Mouse (Mus musculus) limb, embryonic 10.5 days (tissue): ENCODE results near the gene Cdh20. TPM values are rescaled to one million over a fixed set of nuclear protein-coding genes. Genes with fewer than 3 reads are reported as not detected.
"Not testable (repeated sequence)": the region's sequence is repeated elsewhere in the genome, so short reads cannot be mapped to it uniquely, and the experiment has no call there.

Experiments used
- DNase-seq: peaks from one replicate; pipeline ENCODE4 v3.0.0-alpha.2; 2017; ENCODE audit warnings: low spot score
- H3K27ac ChIP-seq: fragments of 300-500 bp; sonication (generic); 2 replicates; pipeline ENCODE4 v1.5.1; 2016; ENCODE audit warnings: mild to moderate bottlenecking
- H3K27me3 ChIP-seq: fragments of 300-500 bp; sonication (generic); 2 replicates; pipeline ENCODE4 v1.6.1; 2016; ENCODE audit warnings: low read depth, mild to moderate bottlenecking; ENCODE audit not compliant: poor library complexity, severe bottlenecking
- H3K36me3 ChIP-seq: fragments of 300-500 bp; sonication (generic); 2 replicates; pipeline ENCODE4 v1.6.1; 2016; ENCODE audit warnings: mild to moderate bottlenecking, moderate library complexity
- H3K4me1 ChIP-seq: fragments of 300-500 bp; sonication (generic); 2 replicates; pipeline ENCODE4 v1.6.1; 2016
- H3K4me3 ChIP-seq: fragments of 300-500 bp; sonication (generic); 2 replicates; pipeline ENCODE4 v1.5.1; 2016; ENCODE audit warnings: mild to moderate bottlenecking, moderate library complexity
- H3K9me3 ChIP-seq: fragments of 300-500 bp; sonication (generic); replicated peaks from 2 replicates; pipeline ENCODE4 v1.6.1; 2016; ENCODE audit warnings: mild to moderate bottlenecking
- WGBS: fragments of 180-500 bp; shearing (Covaris S2); methylation state at CpG from one replicate; pipeline ENCODE4 v1.1.7; 2016; 5-methylcytosine and 5-hydroxymethylcytosine counted together
- polyA plus RNA-seq: library from polyadenylated mRNA; unstranded; fragments of >200 nt; fragmentation: Nextera tagmentation; extraction: Ambion mirVana; gene quantifications from 2 replicates; pipeline ENCODE4 v1.2.1, GENCODE M21; 2016

Gene Cdh20
- polyA plus RNA-seq, 1 experiment from 2014 or later = 0.18 TPM

DNA sequence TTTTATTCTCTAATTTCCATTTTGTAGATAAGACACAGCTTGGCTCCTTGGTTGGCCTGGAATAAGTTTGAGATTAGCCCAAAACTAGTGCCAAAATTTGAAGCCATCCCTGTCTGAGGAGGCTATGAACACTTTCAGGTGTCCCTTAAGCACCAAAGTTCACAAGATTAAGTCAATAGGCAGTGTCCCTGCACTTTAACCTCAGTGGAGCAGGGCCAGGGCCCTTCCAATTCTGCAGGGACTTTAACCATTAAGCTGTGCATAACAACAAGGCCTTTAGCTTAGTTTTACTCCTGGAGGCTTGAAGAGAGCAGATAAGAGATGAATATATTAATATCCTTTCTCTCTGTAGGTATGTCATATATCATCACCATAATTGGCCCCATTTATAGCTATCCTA, 170.8 kb downstream of the Cdh20 start:
- Histone ChIP-seq H3K9me3 (no peaks in the 10 kb centered on the region), H3K27me3 (no peaks in the 10 kb centered on the region)
- DNase-seq = no peak

DNA sequence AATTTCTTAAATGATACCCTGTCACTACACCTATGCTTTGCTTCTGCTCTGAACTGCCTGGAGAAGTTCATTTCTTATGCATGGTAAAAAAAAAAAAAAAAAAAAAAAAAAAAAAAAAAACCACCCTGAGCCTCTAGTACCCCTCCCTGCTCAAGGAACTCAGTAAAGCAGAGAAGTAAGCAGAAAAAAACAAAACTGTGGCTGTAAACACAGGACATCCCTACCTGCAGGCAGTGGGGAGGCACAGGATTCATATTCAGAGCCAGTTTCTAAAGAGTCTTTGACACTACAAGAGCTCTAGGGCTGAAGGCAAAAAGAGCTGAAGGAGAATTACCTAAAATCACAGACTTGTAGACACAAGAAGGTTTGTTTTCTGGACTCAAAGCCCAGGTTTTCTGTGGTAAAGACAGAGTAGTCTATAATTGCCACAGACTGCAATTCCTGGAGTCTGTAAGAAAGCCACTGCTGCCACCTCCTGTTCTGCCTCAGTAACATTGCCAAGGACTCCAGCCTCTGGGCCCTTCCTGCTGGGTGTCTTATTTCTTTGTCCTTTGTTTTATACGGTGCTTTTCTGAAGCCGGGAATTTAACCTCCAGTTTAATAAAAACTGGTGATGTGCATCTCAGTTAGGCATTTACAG, 176.3 kb downstream of the Cdh20 start:
- Histone ChIP-seq H3K4me3 (no peak overlapping the region), H3K27me3 (no peaks in the 10 kb centered on the region), H3K36me3 (no peaks in the 10 kb centered on the region), H3K9me3 (no peaks in the 10 kb centered on the region), H3K27ac (no peak overlapping the region), H3K4me1 (no peaks in the 10 kb centered on the region)
- 35% methylated on average over 2 of the region's 2 CpGs for WGBS
- peak; percentile 57 for DNase-seq

More for the DNA sequence above, 170.8 kb downstream of the Cdh20 start:
- Histone ChIP-seq H3K36me3 (no peaks in the 10 kb centered on the region), H3K4me3 (no peak overlapping the region), H3K27ac (no peak overlapping the region), H3K4me1 (no peaks in the 10 kb centered on the region)

DNA sequence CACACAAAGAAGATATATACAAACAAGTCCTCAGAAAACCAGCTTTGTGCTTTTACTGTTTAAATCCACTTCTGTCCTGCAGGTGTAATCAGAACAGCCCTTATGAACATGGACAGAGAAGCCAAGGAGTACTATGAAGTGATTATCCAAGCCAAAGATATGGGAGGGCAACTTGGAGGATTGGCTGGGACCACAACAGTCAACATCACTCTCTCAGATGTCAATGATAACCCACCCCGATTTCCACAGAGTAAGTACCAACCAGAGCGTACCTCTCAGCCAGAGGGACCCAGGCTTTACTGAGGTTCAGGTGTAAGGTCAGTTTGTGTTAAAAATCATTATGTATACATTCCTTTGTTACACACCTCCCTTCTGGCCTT, 176.8 kb downstream of the Cdh20 start:
- Histone ChIP-seq H3K27ac (no peak overlapping the region), H3K4me1 (no peaks in the 10 kb centered on the region), H3K36me3 (no peaks in the 10 kb centered on the region), H3K27me3 (no peaks in the 10 kb centered on the region), H3K4me3 (no peak overlapping the region), H3K9me3 (no peaks in the 10 kb centered on the region)
- 96% methylated on average over 2 of the region's 2 CpGs for WGBS
- DNase-seq = no peak

- 94% methylated on average over 2 of the region's 2 CpGs for WGBS
- H3K36me3 ChIP-seq, H3K27me3 ChIP-seq, H3K27ac ChIP-seq, H3K4me3 ChIP-seq, H3K4me1 ChIP-seq, DNase-seq, H3K9me3 ChIP-seq: not testable (repeated sequence)
Measured at GRCm38 (mm10) chr1:104949640-104950039, 181.3 kb downstream of the Cdh20 start.

DNA sequence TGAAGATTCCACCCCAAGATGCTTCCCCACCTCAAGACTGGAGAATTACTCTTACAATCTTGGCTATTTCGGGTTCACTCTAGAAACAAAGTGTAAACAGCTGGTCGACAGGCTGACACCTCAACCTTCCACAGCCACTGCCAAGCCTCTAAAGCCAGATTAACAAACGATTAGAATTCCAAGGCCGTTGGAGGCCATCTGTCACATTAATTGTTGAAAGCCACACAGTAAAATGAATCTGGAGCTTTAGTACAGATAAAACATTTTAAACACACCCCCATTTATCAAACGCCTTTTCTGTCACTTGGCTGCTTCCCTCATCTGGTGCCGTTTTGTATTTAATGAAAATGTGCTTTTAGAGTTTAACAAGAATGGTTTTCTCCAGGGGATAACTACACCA, 188.7 kb downstream of the Cdh20 start:
- WGBS = 21% methylated on average over 6 of the region's 6 CpGs
- DNase-seq = no peak
- Histone ChIP-seq H3K27me3 (no peaks in the 10 kb centered on the region), H3K4me1 (peaks cover 3% of the 10 kb centered on the region; the same call in 1 of the 2 replicates), H3K36me3 (no peaks in the 10 kb centered on the region), H3K4me3 (no peak overlapping the region), H3K27ac (no peak overlapping the region), H3K9me3 (no peaks in the 10 kb centered on the region)

DNA sequence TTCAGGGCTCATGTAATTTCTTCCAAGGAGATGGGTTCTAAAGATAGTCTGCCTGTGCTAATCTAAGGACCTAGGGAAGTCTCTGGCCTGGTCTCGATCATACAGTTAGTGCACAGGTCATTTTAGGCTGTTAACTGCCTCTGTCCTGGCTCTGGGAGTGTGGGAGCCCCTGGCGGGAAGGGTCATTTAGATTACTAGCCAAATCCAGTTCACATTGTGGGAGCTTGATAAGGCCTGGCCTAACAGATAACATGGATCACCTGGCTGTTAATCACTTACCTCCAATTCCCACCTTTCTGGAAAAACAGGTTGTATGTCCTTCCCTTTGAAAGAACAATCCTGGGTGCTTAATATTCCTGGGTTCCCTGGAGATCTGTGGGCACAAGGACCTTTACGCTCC, 193.3 kb downstream of the Cdh20 start:
- H3K9me3 ChIP-seq = no peaks in the 10 kb centered on the region
- no peak for DNase-seq
- peaks cover 3% of the 10 kb centered on the region; the same call in 1 of the 2 replicates for H3K4me1 ChIP-seq
- no peaks in the 10 kb centered on the region for H3K27me3 ChIP-seq
- H3K27ac ChIP-seq = no peak overlapping the region
- 86% methylated on average over 3 of the region's 3 CpGs for WGBS
- no peak overlapping the region for H3K4me3 ChIP-seq
- no peaks in the 10 kb centered on the region for H3K36me3 ChIP-seq

DNA sequence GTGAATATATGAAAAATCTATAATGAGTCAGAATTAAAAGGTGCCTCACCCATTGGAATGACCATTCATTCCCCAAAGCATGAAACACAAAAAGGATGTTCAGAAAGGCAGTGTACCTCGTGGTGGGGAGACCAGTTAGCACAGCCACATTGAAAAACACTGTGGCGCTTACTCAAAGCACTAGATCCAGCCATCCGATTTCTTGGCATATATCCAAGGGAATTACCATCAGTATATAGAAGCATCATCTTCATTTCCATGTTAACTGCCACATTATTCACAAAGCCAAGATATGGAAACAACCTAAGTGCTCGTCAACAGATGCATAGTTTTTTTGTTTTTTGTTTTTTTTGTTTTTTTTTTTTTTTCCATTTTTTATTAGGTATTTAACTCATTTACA, 193.9 kb downstream of the Cdh20 start:
- Histone ChIP-seq H3K4me3 (no peak overlapping the region), H3K27ac (no peak overlapping the region), H3K9me3 (no peaks in the 10 kb centered on the region), H3K36me3 (no peaks in the 10 kb centered on the region), H3K27me3 (no peaks in the 10 kb centered on the region), H3K4me1 (no peaks in the 10 kb centered on the region)
- 93% methylated on average over 4 of the region's 4 CpGs for WGBS
- no peak for DNase-seq

DNA sequence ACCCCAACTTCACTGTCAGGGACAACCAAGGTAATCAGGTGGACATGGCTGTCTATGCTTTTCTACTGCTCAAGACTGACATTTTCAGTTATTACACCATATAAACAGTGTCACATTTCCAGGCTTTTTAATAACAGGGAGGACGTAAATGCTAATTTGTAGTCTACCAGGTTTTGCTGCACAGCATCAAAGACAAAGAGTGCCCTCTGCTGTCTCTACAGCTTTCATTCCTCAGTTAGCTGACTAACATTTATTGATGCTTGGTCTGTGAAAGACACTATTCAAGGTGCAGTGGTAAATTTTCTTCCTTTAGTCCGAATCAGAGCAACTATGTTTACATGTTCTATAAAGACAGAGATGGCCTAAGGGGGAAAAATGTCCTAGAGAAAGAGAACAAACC, 210.7 kb downstream of the Cdh20 start:
- Histone ChIP-seq H3K36me3 (no peaks in the 10 kb centered on the region), H3K9me3 (no peaks in the 10 kb centered on the region), H3K4me3 (no peak overlapping the region), H3K27ac (no peak overlapping the region), H3K4me1 (0 out of 2 replicates have a peak, but pooled peaks cover 3% of the 10 kb centered on the region), H3K27me3 (no peaks in the 10 kb centered on the region)
- WGBS = 63% methylated on average over 2 of the region's 2 CpGs
- DNase-seq = no peak

GRCm38 (mm10) chr1:104980273-104980672, 211.9 kb downstream of the Cdh20 start:
- WGBS = 79% methylated on average over 1 of the region's 1 CpGs
- H3K27me3 ChIP-seq = no peaks in the 10 kb centered on the region
- no peak overlapping the region for H3K27ac ChIP-seq
- no peak for DNase-seq
- H3K36me3 ChIP-seq = no peaks in the 10 kb centered on the region
- H3K4me1 ChIP-seq = 0 out of 2 replicates have a peak, but pooled peaks cover 3% of the 10 kb centered on the region
- no peak overlapping the region for H3K4me3 ChIP-seq
- H3K9me3 ChIP-seq = no peaks in the 10 kb centered on the region

- 36% methylated on average over 5 of the region's 5 CpGs for WGBS
- no peaks in the 10 kb centered on the region for H3K36me3 ChIP-seq
- H3K4me1 ChIP-seq = 0 out of 2 replicates have a peak, but pooled peaks cover 2% of the 10 kb centered on the region
- no peaks in the 10 kb centered on the region for H3K9me3 ChIP-seq
- DNase-seq = no peak
- H3K27me3 ChIP-seq = no peaks in the 10 kb centered on the region
- H3K27ac ChIP-seq = no peak overlapping the region
- no peak overlapping the region for H3K4me3 ChIP-seq
Measured at GRCm38 (mm10) chr1:104986222-104986973, 218.1 kb downstream of the Cdh20 start.

DNA sequence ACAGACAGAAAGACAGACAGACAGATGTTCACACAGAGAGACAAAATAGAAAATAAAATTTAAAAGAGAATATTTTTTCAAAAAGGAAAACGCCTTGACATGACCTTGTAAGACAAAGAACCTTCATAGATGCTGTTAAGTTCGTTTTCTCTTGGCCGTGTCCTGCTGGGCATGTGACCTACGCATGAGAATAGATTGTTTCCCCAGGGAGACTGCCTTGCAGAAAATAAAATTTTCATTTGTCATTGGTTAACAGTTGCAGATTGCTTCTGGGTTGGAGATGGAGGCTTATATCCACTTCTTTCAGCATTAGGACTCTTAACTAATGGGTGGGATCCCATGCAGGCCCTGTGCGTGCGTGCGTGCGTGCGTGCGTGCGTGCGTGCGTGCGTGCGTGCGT, 219.2 kb downstream of the Cdh20 start:
- H3K27me3 ChIP-seq = peaks cover 3% of the 10 kb centered on the region; the same call in 1 of the 2 replicates

DNA sequence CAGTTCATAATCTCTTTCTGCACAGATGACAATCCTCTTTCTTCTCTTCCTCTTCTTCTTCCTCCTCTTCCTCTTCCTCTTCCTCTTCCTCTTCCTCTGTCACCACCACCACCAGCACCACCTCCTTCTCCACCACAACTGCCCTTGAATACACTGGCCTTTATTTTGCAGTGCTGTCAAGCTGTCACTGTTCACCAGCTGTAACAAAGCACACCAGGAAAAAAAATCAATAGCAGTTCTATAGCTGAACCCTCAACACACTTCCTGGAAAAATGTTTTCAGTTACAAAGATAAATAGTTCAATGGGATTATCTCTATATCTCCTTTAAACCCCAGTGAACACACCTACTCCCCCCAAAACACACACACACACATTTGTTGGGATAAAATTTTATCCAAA, 224.1 kb downstream of the Cdh20 start:
- Histone ChIP-seq H3K36me3 (no peaks in the 10 kb centered on the region), H3K27me3 (peaks cover 19% of the 10 kb centered on the region), H3K4me3 (no peak overlapping the region), H3K4me1 (peaks cover 6% of the 10 kb centered on the region), H3K9me3 (no peaks in the 10 kb centered on the region), H3K27ac (no peak overlapping the region)
- DNase-seq = no peak

More for the DNA sequence above, 219.2 kb downstream of the Cdh20 start:
- Histone ChIP-seq H3K4me1 (no peaks in the 10 kb centered on the region), H3K36me3 (no peaks in the 10 kb centered on the region), H3K9me3 (no peaks in the 10 kb centered on the region), H3K4me3 (no peak overlapping the region), H3K27ac (no peak overlapping the region)
- 92% methylated on average over 16 of the region's 16 CpGs for WGBS
- no peak for DNase-seq

GRCm38 (mm10) chr1:104993905-104994611, 225.7 kb downstream of the Cdh20 start:
- peak overlapping the region; percentile 56 for H3K4me3 ChIP-seq
- H3K36me3 ChIP-seq = no peaks in the 10 kb centered on the region
- peak; percentile 68 for DNase-seq
- peak overlapping the region; percentile 77 for H3K27ac ChIP-seq
- peaks cover 19% of the 10 kb centered on the region for H3K27me3 ChIP-seq
- 11% methylated on average over 51 of the region's 51 CpGs for WGBS
- peaks cover 6% of the 10 kb centered on the region for H3K4me1 ChIP-seq
- no peaks in the 10 kb centered on the region for H3K9me3 ChIP-seq
